Mouse (Mus musculus) limb, embryonic 10.5 days (tissue): ENCODE measurements at regions not wholly inside any gene's neighbourhood (a gene's known extent, or its start where the extent isn't known, plus 50 kb on each side); places are given as distances from the start of the nearest gene placed in this dataset.
A peak's percentile ranks its signal among the peaks of the same experiment; 100 is the strongest.

Source experiments
- DNase-seq: peaks from one replicate; pipeline ENCODE4 v3.0.0-alpha.2; 2017; ENCODE audit warnings: low spot score
- H3K27ac ChIP-seq: fragments of 300-500 bp; sonication (generic); 2 replicates; pipeline ENCODE4 v1.5.1; 2016; ENCODE audit warnings: mild to moderate bottlenecking
- H3K27me3 ChIP-seq: fragments of 300-500 bp; sonication (generic); 2 replicates; pipeline ENCODE4 v1.6.1; 2016; ENCODE audit warnings: low read depth, mild to moderate bottlenecking; ENCODE audit not compliant: poor library complexity, severe bottlenecking
- H3K36me3 ChIP-seq: fragments of 300-500 bp; sonication (generic); 2 replicates; pipeline ENCODE4 v1.6.1; 2016; ENCODE audit warnings: mild to moderate bottlenecking, moderate library complexity
- H3K4me1 ChIP-seq: fragments of 300-500 bp; sonication (generic); 2 replicates; pipeline ENCODE4 v1.6.1; 2016
- H3K4me3 ChIP-seq: fragments of 300-500 bp; sonication (generic); 2 replicates; pipeline ENCODE4 v1.5.1; 2016; ENCODE audit warnings: mild to moderate bottlenecking, moderate library complexity
- H3K9me3 ChIP-seq: fragments of 300-500 bp; sonication (generic); replicated peaks from 2 replicates; pipeline ENCODE4 v1.6.1; 2016; ENCODE audit warnings: mild to moderate bottlenecking
- WGBS: fragments of 180-500 bp; shearing (Covaris S2); methylation state at CpG from one replicate; pipeline ENCODE4 v1.1.7; 2016; 5-methylcytosine and 5-hydroxymethylcytosine counted together

GRCm38 (mm10) chr13:107244173-107244572, 222.2 kb upstream of the Kif2a start:
- Histone ChIP-seq H3K27me3 (no peaks in the 10 kb centered on the region), H3K4me1 (peaks cover 25% of the 10 kb centered on the region), H3K4me3 (no peak overlapping the region), H3K36me3 (no peaks in the 10 kb centered on the region), H3K27ac (no peak overlapping the region), H3K9me3 (no peaks in the 10 kb centered on the region)
- DNase-seq = no peak
- 45% methylated on average over 3 of the region's 3 CpGs for WGBS

GRCm38 (mm10) chr13:107239035-107239387, 217.1 kb upstream of the Kif2a start:
- Histone ChIP-seq H3K27me3 (no peaks in the 10 kb centered on the region), H3K36me3 (no peaks in the 10 kb centered on the region), H3K27ac (no peak overlapping the region), H3K4me1 (no peaks in the 10 kb centered on the region), H3K9me3 (no peaks in the 10 kb centered on the region), H3K4me3 (no peak overlapping the region)
- 72% methylated on average over 4 of the region's 4 CpGs for WGBS
- DNase-seq = no peak

GRCm38 (mm10) chr13:107238364-107239034, 216.6 kb upstream of the Kif2a start:
- DNase-seq = no peak
- H3K4me1 ChIP-seq = no peaks in the 10 kb centered on the region
- no peaks in the 10 kb centered on the region for H3K36me3 ChIP-seq
- no peaks in the 10 kb centered on the region for H3K27me3 ChIP-seq
- H3K27ac ChIP-seq = no peak overlapping the region
- H3K9me3 ChIP-seq = no peaks in the 10 kb centered on the region
- 78% methylated on average over 9 of the region's 9 CpGs for WGBS
- H3K4me3 ChIP-seq = no peak overlapping the region

GRCm38 (mm10) chr13:107219456-107219855, 197.5 kb upstream of the Kif2a start:
- no peak for DNase-seq
- WGBS = 69% methylated on average over 5 of the region's 5 CpGs
- Histone ChIP-seq H3K36me3 (no peaks in the 10 kb centered on the region), H3K4me1 (no peaks in the 10 kb centered on the region), H3K27me3 (no peaks in the 10 kb centered on the region), H3K27ac (no peak overlapping the region), H3K4me3 (no peak overlapping the region), H3K9me3 (no peaks in the 10 kb centered on the region)

GRCm38 (mm10) chr13:107218351-107218750, 196.4 kb upstream of the Kif2a start:
- Histone ChIP-seq H3K4me1 (no peaks in the 10 kb centered on the region), H3K9me3 (no peaks in the 10 kb centered on the region), H3K36me3 (no peaks in the 10 kb centered on the region), H3K4me3 (no peak overlapping the region), H3K27me3 (no peaks in the 10 kb centered on the region), H3K27ac (no peak overlapping the region)
- DNase-seq = no peak
- 91% methylated on average over 8 of the region's 8 CpGs for WGBS

- 85% methylated on average over 6 of the region's 6 CpGs for WGBS
- Histone ChIP-seq H3K9me3 (no peaks in the 10 kb centered on the region), H3K4me1 (no peaks in the 10 kb centered on the region), H3K27ac (no peak overlapping the region), H3K27me3 (no peaks in the 10 kb centered on the region), H3K36me3 (no peaks in the 10 kb centered on the region), H3K4me3 (no peak overlapping the region)
- DNase-seq = no peak
These were observed 195.9 kb upstream of the Kif2a start for GRCm38 (mm10) chr13:107217825-107218224.

GRCm38 (mm10) chr13:107213281-107213680, 191.4 kb upstream of the Kif2a start:
- no peak overlapping the region for H3K27ac ChIP-seq
- no peaks in the 10 kb centered on the region for H3K9me3 ChIP-seq
- DNase-seq = no peak
- no peaks in the 10 kb centered on the region for H3K27me3 ChIP-seq
- 37% methylated on average over 2 of the region's 2 CpGs for WGBS
- H3K4me3 ChIP-seq = no peak overlapping the region
- no peaks in the 10 kb centered on the region for H3K36me3 ChIP-seq
- H3K4me1 ChIP-seq = no peaks in the 10 kb centered on the region

GRCm38 (mm10) chr13:107210676-107211075, 188.8 kb upstream of the Kif2a start:
- Histone ChIP-seq H3K9me3 (no peaks in the 10 kb centered on the region), H3K4me1 (peaks cover 6% of the 10 kb centered on the region; the same call in 1 of the 2 replicates), H3K36me3 (no peaks in the 10 kb centered on the region), H3K27me3 (no peaks in the 10 kb centered on the region), H3K4me3 (no peak overlapping the region), H3K27ac (no peak overlapping the region)
- DNase-seq = no peak
- WGBS = 86% methylated on average over 6 of the region's 6 CpGs

GRCm38 (mm10) chr13:107207354-107208181, 185.6 kb upstream of the Kif2a start:
- H3K4me1 ChIP-seq = peaks cover 6% of the 10 kb centered on the region; the same call in 1 of the 2 replicates
- DNase-seq = peak; percentile 45
- H3K27me3 ChIP-seq = no peaks in the 10 kb centered on the region
- no peak overlapping the region; the same call in 1 of the 2 replicates for H3K27ac ChIP-seq
- H3K9me3 ChIP-seq = no peaks in the 10 kb centered on the region
- no peaks in the 10 kb centered on the region for H3K36me3 ChIP-seq
- WGBS = 71% methylated on average over 20 of the region's 20 CpGs
- no peak overlapping the region for H3K4me3 ChIP-seq

- Histone ChIP-seq H3K27me3 (no peaks in the 10 kb centered on the region), H3K9me3 (no peaks in the 10 kb centered on the region), H3K4me1 (no peaks in the 10 kb centered on the region), H3K36me3 (no peaks in the 10 kb centered on the region), H3K27ac (no peak overlapping the region), H3K4me3 (no peak overlapping the region)
- 56% methylated on average over 1 of the region's 1 CpGs for WGBS
- DNase-seq = no peak
These were observed 177.9 kb upstream of the Kif2a start for GRCm38 (mm10) chr13:107199875-107200274.

- no peaks in the 10 kb centered on the region for H3K4me1 ChIP-seq
- H3K27me3 ChIP-seq = no peaks in the 10 kb centered on the region
- no peak overlapping the region for H3K4me3 ChIP-seq
- H3K27ac ChIP-seq = no peak overlapping the region
- H3K36me3 ChIP-seq = no peaks in the 10 kb centered on the region
- H3K9me3 ChIP-seq = no peaks in the 10 kb centered on the region
- DNase-seq = no peak
- 92% methylated on average over 4 of the region's 4 CpGs for WGBS
These were observed 171.5 kb upstream of the Kif2a start for GRCm38 (mm10) chr13:107193426-107193825.

- Histone ChIP-seq H3K36me3 (no peaks in the 10 kb centered on the region), H3K4me3 (no peak overlapping the region), H3K4me1 (no peaks in the 10 kb centered on the region), H3K27me3 (no peaks in the 10 kb centered on the region), H3K27ac (no peak overlapping the region), H3K9me3 (no peaks in the 10 kb centered on the region)
- WGBS = 91% methylated on average over 11 of the region's 11 CpGs
- DNase-seq = no peak
These were observed 165.4 kb upstream of the Kif2a start for GRCm38 (mm10) chr13:107187258-107187878.

- H3K4me1 ChIP-seq = no peaks in the 10 kb centered on the region
- no peaks in the 10 kb centered on the region for H3K36me3 ChIP-seq
- H3K27ac ChIP-seq = no peak overlapping the region
- WGBS = 22% methylated on average over 6 of the region's 6 CpGs
- no peak overlapping the region for H3K4me3 ChIP-seq
- H3K9me3 ChIP-seq = no peaks in the 10 kb centered on the region
- peak; percentile 74 for DNase-seq
- H3K27me3 ChIP-seq = no peaks in the 10 kb centered on the region
These were observed 160.6 kb upstream of the Kif2a start for GRCm38 (mm10) chr13:107182544-107182943.
